Mouse (Mus musculus): Measurements from ENCODE around the gene Pde6d. TPM values are rescaled to one million over a fixed set of nuclear protein-coding genes. Genes with fewer than 3 reads are reported as not detected.

Pde6d gene
- polyA plus RNA-seq (2015; fragmentation: Nextera tagmentation; extraction: Ambion mirVana): 31.5 and 35.7 TPM in 2 replicates

DNA sequence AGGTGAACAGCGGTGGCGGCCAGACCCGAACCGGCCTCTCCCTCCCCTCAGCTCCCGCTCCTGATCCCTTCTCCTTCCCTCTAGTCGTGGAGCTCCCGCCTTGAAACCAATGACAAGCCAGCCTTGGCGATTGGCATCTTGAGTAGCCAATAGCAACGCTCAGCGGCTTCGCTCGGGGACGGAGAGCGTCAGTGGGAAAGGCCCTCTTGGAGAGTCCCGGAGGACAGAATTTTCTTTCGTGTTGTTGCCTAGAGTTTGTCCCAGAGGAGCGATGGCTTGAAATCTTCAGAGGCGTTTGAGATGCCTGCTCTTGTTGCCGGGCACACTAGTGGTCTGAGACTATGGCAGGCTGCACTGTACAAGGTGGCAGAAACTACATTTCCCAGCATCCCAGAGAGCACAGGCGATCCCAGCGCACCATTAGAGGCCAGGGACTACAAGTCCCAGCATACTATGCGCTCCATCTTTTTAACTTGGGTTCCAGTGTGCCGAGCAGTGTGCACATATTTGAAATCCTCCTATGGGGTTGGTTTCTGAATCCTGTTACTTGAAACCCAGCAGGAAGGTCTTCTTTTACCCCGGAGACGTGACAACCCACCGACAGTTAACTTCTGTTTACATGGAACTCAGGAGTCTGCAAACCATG is at the start of gene Pde6d, which contains the start of gene Cops7b:
Pde6d (minus strand) TSS at position 179 of the 646 bp plus-strand sequence.
Cops7b (plus strand) TSS at position 454 of the 646 bp plus-strand sequence.
- Histone ChIP-seq H3K36me3 (0 out of 2 replicates have a peak, but pooled peaks cover 5% of the 10 kb centered on the region), H3K4me2 (peak within 1 kb of the TSS; percentile 90), H3K9me3 (replicated peaks) (no peaks in the 10 kb centered on the region), H3K27ac (peak within 1 kb of the TSS; percentile 66), H3K27me3 (no peaks in the 10 kb centered on the region), H3K4me3 (replicated peaks) (peak within 1 kb of the TSS; percentile 90), H3K9ac (peak within 1 kb of the TSS; percentile 93), H3K4me1 (replicated peaks) (peaks cover 31% of the 10 kb centered on the region)
- peak; percentile 93 for DNase-seq
- under 1% methylated on average over 26 of the region's 26 CpGs for WGBS (ENCODE audit: insufficient replicate concordance)
- peak; percentile 96 for ATAC-seq (ENCODE audit: low read depth)

DNA sequence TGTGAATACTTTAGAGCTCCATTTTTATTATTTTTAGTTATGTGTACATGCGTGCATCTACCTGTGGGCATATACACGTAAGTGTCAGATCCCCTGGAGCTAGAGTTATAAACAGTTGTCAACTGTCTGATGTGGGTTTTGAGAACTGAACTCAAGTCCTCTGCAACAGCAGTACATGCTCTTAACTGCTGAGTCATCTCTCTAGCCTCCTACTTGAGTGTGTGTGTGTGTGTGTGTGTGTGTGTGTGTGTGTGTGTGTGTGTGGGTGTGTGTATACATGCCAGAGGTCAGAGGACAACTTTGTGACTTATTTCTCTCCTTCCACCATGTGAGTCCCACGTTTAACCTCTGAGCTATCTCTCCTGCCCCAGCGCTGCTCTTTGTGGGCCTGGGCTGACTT is 48.1 kb upstream of the Pde6d start:
- H3K4me1 ChIP-seq (replicated peaks): 0 out of 2 replicates have a peak, but pooled peaks cover 5% of the 10 kb centered on the region
- ATAC-seq (ENCODE audit: low read depth) (no peak), DNase-seq (no peak)
- no peak overlapping the region for H3K9ac ChIP-seq
- H3K9me3 ChIP-seq (replicated peaks): no peaks in the 10 kb centered on the region
- H3K36me3 ChIP-seq: no peaks in the 10 kb centered on the region
- no peak overlapping the region for H3K4me3 ChIP-seq (replicated peaks)
- no peak overlapping the region for H3K27ac ChIP-seq
- 60% methylated on average over 4 of the region's 4 CpGs for WGBS (ENCODE audit: insufficient replicate concordance)
- H3K27me3 ChIP-seq: no peaks in the 10 kb centered on the region
- H3K4me2 ChIP-seq: no peak overlapping the region

DNA sequence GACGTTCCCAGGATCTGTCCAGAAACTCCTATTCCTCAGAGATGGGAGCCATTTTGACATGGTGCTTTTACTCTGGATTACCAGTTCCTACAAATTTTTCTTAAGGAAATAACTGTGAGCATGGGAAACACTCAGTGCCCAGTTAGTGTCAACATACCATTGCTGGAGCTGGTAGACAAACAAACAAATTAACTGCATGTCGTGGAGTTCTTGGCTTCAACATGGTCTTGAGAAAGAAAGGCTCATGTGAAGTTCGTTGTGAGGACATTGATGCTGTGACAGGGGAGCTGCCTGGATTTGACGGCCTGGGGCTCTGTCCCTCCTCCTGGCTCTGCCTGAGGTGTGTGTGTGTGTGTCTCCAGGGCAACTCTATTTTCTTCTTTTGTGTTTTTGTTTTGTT is 47.5 kb upstream of the Pde6d start:
- DNase-seq: no peak
- H3K9ac ChIP-seq: no peak overlapping the region
- no peaks in the 10 kb centered on the region for H3K36me3 ChIP-seq
- ATAC-seq (ENCODE audit: low read depth): no peak
- 48% methylated on average over 4 of the region's 4 CpGs for WGBS (ENCODE audit: insufficient replicate concordance)
- H3K9me3 ChIP-seq (replicated peaks): no peaks in the 10 kb centered on the region
- no peak overlapping the region for H3K27ac ChIP-seq
- H3K4me2 ChIP-seq: no peak overlapping the region
- no peaks in the 10 kb centered on the region for H3K27me3 ChIP-seq
- 0 out of 2 replicates have a peak, but pooled peaks cover 5% of the 10 kb centered on the region for H3K4me1 ChIP-seq (replicated peaks)
- no peak overlapping the region for H3K4me3 ChIP-seq (replicated peaks)

DNA sequence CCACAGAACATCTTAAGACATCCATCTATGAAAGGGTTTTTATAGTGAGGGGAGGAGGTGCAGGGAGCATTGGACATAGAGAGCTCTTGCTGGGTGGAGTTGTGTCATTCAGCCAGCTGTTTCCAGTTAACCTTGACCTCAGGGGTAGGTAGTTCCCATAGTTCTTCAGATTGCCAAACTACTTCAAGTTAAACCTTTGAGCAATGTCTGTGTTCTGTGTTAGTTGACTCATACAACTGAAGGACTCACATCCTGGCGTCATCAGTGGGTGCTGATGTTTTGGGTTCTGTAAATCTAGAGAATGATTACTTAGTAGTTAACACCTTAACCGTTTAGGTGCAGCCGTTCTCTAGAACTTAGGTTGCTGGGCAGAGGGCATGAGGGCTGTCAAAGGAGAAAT is 45.8 kb upstream of the Pde6d start:
- Histone ChIP-seq H3K27me3 (no peaks in the 10 kb centered on the region), H3K9ac (no peak overlapping the region), H3K4me3 (replicated peaks) (no peak overlapping the region), H3K27ac (no peak overlapping the region), H3K4me1 (replicated peaks) (no peaks in the 10 kb centered on the region), H3K36me3 (no peaks in the 10 kb centered on the region), H3K9me3 (replicated peaks) (no peaks in the 10 kb centered on the region), H3K4me2 (no peak overlapping the region)
- DNase-seq: no peak
- no peak for ATAC-seq (ENCODE audit: low read depth)
- WGBS (ENCODE audit: insufficient replicate concordance): 63% methylated on average over 3 of the region's 3 CpGs

DNA sequence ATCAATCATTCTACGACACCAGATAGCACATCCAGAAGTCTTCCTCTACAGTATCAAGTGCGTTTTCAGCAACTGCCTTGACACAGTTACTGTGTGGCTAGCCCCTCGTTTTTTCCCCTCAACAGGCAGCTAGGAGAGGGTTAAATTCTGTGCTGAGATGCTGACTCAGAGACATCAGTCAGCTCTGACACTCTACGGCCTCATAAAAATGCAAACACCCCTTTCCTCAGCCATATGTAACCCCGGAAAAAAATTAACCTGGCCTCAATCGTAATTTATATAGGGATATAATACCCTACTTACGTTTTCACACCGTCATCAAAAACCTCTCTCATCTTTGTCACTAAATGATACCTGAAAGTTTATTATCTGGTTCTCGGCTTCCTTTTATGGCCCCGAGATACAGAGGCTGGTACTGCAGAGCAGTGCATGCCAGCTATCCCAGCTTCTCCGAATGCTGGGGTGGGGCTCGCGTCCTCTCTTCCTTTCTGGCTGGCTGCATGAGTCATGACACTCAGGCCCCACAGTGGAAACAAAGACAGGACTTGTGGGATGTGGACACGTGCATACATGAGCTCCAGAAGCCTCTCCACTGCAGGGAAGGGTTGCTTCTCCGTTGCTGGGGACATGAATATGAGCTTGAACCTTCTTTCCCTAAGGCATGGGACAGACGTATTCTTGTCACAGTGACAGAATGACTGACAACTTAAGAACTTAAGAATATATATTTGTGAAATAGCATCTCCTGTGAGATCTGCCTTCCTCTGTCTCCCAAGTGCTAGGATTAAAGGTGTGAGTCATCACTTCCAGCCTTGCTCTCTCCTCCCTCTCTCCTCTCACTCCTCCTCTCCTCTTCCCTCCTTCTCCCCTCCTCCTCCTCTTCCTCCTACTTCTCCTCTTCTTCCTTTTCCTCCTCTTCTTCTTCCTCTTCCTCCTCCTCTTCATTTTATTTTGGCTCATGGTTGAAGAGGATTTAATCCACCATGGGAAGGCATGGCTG is 40.9 kb upstream of the Pde6d start:
- H3K9me3 ChIP-seq (replicated peaks): no peaks in the 10 kb centered on the region
- ATAC-seq (ENCODE audit: low read depth) (no peak), DNase-seq (no peak)
- no peak overlapping the region for H3K9ac ChIP-seq
- no peak overlapping the region for H3K4me2 ChIP-seq
- H3K4me3 ChIP-seq (replicated peaks): no peak overlapping the region
- no peaks in the 10 kb centered on the region for H3K27me3 ChIP-seq
- 44% methylated on average over 16 of the region's 16 CpGs for WGBS (ENCODE audit: insufficient replicate concordance)
- H3K36me3 ChIP-seq: no peaks in the 10 kb centered on the region
- no peak overlapping the region for H3K27ac ChIP-seq
- H3K4me1 ChIP-seq (replicated peaks): no peaks in the 10 kb centered on the region

DNA sequence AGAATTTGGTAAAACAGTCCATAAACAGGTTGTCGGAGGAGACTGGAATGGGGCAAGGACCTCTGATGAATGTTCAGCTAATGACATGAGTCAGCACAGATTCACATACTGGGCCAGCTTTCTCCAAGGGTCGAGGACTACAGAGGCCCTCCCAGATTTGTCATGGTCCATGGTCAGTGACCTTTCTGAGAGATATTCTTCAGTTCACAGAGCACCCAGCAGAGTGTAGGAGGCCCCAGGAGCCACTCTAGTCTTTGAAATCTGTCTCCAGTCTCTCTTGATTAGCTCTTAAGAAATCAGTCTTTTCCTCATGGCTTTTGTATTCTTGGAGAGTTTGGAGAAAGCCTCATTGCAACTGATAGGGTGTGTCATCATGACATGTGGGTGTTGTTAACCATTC is 39.9 kb upstream of the Pde6d start:
- DNase-seq: no peak
- no peak for ATAC-seq (ENCODE audit: low read depth)
- no peak overlapping the region for H3K27ac ChIP-seq
- H3K27me3 ChIP-seq: no peaks in the 10 kb centered on the region
- no peak overlapping the region for H3K4me3 ChIP-seq (replicated peaks)
- H3K9ac ChIP-seq: no peak overlapping the region
- no peaks in the 10 kb centered on the region for H3K4me1 ChIP-seq (replicated peaks)
- WGBS (ENCODE audit: insufficient replicate concordance): 59% methylated on average over 2 of the region's 2 CpGs
- H3K4me2 ChIP-seq: no peak overlapping the region
- no peaks in the 10 kb centered on the region for H3K36me3 ChIP-seq
- H3K9me3 ChIP-seq (replicated peaks): no peaks in the 10 kb centered on the region

DNA sequence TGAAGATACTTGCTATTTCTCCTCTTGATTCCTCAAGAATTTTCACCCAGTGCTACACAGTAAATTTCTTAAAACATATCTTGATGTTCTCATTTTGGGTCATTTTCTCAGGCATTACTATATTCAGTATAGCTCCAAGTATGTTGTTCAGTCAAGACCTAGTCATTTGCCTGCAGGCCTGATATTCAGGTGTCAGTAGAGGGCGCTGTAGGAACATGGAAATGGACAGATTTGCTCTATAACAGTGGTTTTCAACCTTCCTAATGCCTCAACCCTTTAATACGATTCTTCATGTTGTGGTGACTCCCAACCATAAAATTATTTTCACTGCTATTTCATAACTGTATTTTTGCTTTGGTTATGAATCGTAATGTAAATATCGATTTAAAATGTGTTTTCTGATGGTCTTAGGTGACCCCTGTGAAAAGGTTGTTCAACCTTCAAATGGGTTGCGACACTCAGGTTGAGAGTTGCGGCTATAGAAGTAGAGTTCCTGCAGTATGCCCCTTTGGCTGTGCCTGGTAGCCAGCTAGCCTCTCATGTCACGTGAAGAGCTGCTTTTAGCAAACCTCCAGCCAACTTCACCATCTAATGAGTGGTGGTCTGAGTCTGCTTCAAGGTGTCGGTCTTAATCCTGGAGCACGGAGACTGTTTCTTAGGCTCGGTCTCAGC is 36.2 kb upstream of the Pde6d start:
- Histone ChIP-seq H3K9me3 (replicated peaks) (no peaks in the 10 kb centered on the region), H3K9ac (no peak overlapping the region), H3K4me1 (replicated peaks) (no peaks in the 10 kb centered on the region), H3K27ac (no peak overlapping the region), H3K4me3 (replicated peaks) (no peak overlapping the region), H3K27me3 (no peaks in the 10 kb centered on the region), H3K4me2 (no peak overlapping the region), H3K36me3 (no peaks in the 10 kb centered on the region)
- WGBS (ENCODE audit: insufficient replicate concordance): 48% methylated on average over 10 of the region's 10 CpGs
- 0 out of 2 replicates have a peak, but pooled peaks have one; percentile 34 for ATAC-seq (ENCODE audit: low read depth)
- DNase-seq: peak; percentile 26

DNA sequence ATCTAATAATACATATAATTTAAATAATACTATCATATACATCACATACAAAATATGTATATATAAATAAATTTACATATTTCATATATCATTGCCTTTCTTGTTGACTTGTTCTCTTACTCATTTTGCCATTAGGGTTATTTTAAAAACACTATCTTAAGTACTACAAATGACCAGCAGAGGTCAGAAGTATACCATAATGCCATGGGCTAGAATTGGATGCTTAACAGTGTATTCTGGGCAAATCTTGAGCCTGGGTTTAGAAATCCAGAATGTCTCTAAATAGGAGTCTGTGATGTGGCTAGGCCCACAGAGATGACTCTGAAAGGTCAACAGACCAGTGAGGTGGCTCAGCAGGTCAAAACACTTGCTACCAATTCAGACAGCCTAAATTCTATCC is 31.8 kb upstream of the Pde6d start:
- Histone ChIP-seq H3K9ac (no peak overlapping the region), H3K36me3 (peaks cover under 1% of the 10 kb centered on the region; the same call in 1 of the 2 replicates), H3K4me1 (replicated peaks) (0 out of 2 replicates have a peak, but pooled peaks cover 6% of the 10 kb centered on the region), H3K4me2 (no peak overlapping the region), H3K27me3 (no peaks in the 10 kb centered on the region), H3K4me3 (replicated peaks) (no peak overlapping the region), H3K9me3 (replicated peaks) (no peaks in the 10 kb centered on the region), H3K27ac (no peak overlapping the region)
- no peak for ATAC-seq (ENCODE audit: low read depth)
- no peak for DNase-seq

DNA sequence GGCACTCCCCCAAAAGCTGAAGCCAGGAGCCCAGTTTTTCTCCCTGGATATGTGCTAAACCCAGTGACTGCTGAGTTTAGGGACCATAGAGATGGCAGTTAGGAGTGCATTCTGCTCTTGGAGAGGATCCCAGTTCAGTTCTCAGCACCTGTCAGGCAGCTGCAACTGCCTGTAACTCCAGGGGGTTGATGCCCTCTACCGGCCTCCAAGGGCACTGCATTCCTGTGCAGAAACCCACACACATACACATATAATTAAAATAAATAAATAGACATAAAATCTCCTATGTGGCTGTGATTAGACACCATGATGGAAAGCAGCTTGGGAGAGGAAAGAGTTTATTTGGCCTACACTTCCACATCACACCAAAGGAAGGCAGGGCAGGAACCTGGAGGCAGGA is 29.7 kb upstream of the Pde6d start:
- Histone ChIP-seq H3K27me3 (no peaks in the 10 kb centered on the region), H3K36me3 (peaks cover 17% of the 10 kb centered on the region), H3K4me1 (replicated peaks) (0 out of 2 replicates have a peak, but pooled peaks cover 6% of the 10 kb centered on the region), H3K9me3 (replicated peaks) (no peaks in the 10 kb centered on the region), H3K4me2 (no peak overlapping the region), H3K4me3 (replicated peaks) (no peak overlapping the region), H3K27ac (no peak overlapping the region), H3K9ac (no peak overlapping the region)
- DNase-seq (no peak), ATAC-seq (ENCODE audit: low read depth) (no peak)
- 64% methylated on average over 1 of the region's 1 CpGs for WGBS (ENCODE audit: insufficient replicate concordance)

DNA sequence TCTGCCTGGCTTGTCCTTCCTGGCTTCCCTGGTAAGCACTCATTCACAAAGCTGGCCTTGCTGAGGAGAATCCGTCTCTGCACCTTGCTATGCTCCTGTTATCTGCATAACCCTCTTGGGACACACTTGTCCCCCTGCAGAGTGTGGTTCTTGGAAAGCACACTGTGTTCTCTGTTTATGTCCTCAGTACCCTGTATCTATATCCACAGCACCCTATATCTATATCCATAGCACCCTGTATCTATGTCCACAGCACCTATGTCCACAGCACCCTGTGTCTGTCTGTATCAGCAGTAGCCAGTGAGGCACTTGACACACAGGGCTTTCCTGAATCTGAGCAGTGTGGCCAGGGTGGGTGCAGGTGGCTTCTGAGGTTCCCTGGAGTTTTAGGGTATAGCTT is 28.5 kb upstream of the Pde6d start:
- WGBS (ENCODE audit: insufficient replicate concordance): 52% methylated on average over 1 of the region's 1 CpGs
- peak; percentile 66 for ATAC-seq (ENCODE audit: low read depth)

DNA sequence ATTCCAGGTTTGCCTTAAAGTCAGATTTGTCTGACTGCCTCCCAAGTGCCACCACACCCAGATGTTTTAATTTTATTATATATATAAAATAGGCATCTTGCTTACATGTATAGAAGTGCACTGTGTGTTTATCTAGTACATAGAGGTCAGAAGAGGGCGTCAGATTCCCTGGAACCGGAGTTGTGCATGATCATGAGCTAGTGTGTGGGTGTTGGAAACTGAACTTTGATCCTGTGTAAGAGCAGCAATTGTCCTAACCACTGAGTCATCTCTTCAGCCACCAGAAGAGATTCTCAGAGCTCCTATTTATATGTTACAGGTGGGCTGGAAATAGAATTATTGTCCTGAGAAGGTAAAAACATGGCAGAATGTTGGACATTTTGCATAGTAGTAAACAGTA is 17.7 kb upstream of the Pde6d start:
- H3K27ac ChIP-seq: no peak overlapping the region
- no peak for DNase-seq
- no peak for ATAC-seq (ENCODE audit: low read depth)

More for the DNA sequence above, 28.5 kb upstream of the Pde6d start:
- Histone ChIP-seq H3K9me3 (replicated peaks) (no peaks in the 10 kb centered on the region), H3K4me3 (replicated peaks) (no peak overlapping the region), H3K27me3 (no peaks in the 10 kb centered on the region), H3K9ac (no peak overlapping the region), H3K27ac (no peak overlapping the region), H3K4me1 (replicated peaks) (0 out of 2 replicates have a peak, but pooled peaks cover 6% of the 10 kb centered on the region), H3K36me3 (peaks cover 22% of the 10 kb centered on the region), H3K4me2 (no peak overlapping the region)
- DNase-seq: no peak

More for the DNA sequence above, 17.7 kb upstream of the Pde6d start:
- Histone ChIP-seq H3K4me3 (replicated peaks) (no peak overlapping the region), H3K9ac (no peak overlapping the region), H3K4me1 (replicated peaks) (no peaks in the 10 kb centered on the region), H3K36me3 (peaks cover 85% of the 10 kb centered on the region), H3K9me3 (replicated peaks) (no peaks in the 10 kb centered on the region), H3K4me2 (no peak overlapping the region), H3K27me3 (no peaks in the 10 kb centered on the region)
- 69% methylated on average over 2 of the region's 2 CpGs for WGBS (ENCODE audit: insufficient replicate concordance)

All from liver, embryonic 13.5 days (tissue).